Mouse (Mus musculus): ENCODE measurements at regions not wholly inside any gene's neighbourhood (a gene's known extent, or its start where the extent isn't known, plus 50 kb on each side); places are given as distances from the start of the nearest gene placed in this dataset.

DNA sequence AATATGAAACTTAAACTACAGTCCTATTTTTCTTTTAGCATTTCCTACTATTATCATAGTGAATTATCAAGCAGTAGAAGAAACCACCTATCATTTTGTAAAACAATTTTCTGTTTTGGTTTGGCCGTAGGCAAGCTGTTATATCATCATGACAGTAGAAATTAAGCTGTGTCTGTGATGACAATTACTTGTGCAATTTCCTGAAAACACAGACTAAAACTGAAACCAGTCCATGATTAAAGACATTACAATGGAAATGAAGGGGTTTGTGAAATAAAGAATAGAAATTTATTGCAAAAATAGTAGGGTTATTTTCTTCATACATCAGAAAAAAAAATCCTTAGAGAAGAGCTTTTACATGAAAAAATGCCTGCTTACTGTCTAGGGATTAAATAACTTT lies 210.8 kb upstream of the Sema3a start:
- no peak for DNase-seq (ENCODE audit: extremely low spot score in 1 of 2, low spot score in 2 of 2)
- intact Hi-C loops (cut with DNase I), result no loop called here

DNA sequence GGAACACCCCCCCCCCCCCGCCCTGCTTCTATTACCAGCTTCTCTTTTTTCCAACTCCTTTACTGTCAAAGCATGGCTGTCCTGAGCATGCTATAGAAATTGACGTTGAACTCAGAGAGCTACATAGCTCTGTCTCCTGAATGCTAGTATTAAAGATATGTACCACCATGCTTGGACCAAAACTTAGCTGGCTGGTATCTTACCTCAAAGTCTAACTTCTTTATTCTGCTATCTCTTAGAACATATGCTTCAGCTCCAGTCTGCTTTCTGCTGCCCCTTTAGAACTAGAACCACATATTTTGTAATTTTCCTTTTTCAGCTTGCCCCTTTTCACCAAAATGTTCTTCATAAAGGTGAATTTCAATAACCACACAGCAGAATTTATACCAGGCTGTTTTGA lies 205.9 kb upstream of the Sema3a start:
- DNase-seq (ENCODE audit: extremely low spot score in 1 of 2, low spot score in 2 of 2), result no peak

DNA sequence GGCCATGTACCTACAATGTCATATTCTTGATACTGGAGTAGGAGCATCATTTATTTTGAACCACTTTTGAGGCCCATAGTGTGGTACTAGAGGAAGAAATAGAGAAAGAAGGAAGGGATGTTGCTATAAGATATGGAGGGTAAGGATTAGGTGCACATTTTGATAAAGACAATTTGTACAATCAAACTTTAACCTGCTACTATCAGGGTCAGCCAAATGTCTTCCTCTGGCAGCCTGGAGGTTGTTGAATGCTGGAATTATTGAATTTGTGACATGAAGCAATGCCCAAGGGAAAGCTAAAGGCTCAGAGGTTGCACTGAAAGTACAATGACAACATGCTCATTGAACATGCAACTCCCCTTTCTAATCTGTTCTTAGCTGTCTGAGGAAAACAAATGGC lies 202.3 kb upstream of the Sema3a start:
- intact Hi-C loops (cut with DNase I), result no loop called here
- DNase-seq (ENCODE audit: extremely low spot score in 1 of 2, low spot score in 2 of 2), result no peak

More for the DNA sequence above, 205.9 kb upstream of the Sema3a start:
- intact Hi-C loops (cut with DNase I), result no loop called here

DNA sequence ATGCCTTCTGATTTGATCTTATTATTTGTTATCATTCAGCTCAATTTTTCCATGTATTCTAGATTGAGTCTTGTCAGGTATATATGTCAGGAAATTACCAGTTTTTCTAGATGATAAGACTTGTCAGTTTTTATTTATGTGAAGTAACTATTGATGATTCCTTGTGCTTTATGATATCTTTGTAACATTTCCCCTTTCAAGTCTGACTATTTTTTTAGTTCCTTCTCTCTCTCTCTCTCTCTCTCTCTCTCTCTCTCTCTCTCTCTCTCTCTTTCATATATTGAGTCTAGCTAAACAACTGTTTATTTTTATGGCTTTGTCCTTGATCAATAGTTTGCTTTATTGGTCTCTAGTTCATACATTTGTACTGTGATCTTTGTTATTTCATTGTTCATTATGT lies 199.7 kb upstream of the Sema3a start:
- intact Hi-C loops (cut with DNase I), result no loop called here
- DNase-seq (ENCODE audit: extremely low spot score in 1 of 2, low spot score in 2 of 2), result no peak

DNA sequence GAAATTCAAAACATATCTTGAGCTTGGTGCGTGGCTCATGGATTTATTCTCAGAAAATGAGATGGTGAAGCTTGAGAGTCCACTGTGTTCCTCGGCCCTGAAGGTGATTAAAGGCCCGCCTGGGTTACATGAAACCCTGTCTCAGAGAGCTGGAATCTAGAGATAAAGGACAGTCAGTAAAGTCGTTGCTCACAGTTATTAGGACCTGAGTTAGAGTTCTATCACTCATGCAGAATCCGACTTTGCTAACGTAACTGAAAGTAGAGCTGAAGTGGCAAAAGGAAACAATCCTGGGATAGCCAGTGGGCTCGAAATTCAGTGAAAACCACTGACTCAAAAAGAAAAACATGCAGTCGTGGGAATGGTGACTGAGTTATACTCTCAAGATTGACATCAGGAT lies 198.9 kb upstream of the Sema3a start:
- intact Hi-C loops (cut with DNase I), result no loop called here
- no peak for DNase-seq (ENCODE audit: extremely low spot score in 1 of 2, low spot score in 2 of 2)

DNA sequence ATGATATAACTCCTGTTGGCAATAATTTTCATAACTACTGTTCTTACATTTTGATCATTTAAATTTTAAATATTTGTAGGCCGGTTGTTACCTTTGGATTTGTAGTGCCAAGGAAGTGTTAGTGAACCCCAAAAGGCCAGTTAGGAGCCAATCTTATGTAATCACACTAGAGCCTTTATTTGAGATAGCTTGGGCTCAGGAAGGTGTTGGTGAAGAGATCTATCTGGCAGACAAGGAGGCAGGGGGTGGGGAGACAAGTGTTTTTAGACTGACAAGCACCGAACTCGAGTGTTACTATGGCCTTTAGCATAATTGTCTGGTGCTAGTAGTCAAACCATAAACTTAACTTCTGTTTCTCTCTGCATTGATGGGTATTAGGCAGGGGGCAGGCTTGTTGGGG lies 198.0 kb upstream of the Sema3a start:
- intact Hi-C loops (cut with DNase I), result no loop called here
- DNase-seq (ENCODE audit: extremely low spot score in 1 of 2, low spot score in 2 of 2), result no peak

DNA sequence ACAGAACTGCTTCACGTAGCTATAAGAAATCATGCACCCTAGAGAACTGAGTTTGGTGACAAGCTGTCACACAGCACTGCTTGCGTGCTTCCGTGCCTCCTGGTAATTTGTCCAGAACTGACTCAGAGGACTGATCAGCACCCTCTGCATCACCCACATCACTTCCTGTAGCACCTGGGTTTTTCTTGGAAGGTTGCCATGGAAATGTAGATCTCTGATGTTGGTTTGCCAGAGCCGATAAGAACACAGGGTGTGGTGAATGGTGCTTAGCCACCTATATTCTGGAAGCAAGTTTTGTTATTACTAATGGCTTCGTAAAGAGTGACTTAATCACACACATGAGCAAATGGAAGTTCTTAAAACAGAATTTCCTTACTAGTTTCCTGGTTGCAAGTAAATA lies 188.2 kb upstream of the Sema3a start:
- no peak for DNase-seq (ENCODE audit: extremely low spot score in 1 of 2, low spot score in 2 of 2)
- intact Hi-C loops (cut with DNase I), result no loop called here

DNA sequence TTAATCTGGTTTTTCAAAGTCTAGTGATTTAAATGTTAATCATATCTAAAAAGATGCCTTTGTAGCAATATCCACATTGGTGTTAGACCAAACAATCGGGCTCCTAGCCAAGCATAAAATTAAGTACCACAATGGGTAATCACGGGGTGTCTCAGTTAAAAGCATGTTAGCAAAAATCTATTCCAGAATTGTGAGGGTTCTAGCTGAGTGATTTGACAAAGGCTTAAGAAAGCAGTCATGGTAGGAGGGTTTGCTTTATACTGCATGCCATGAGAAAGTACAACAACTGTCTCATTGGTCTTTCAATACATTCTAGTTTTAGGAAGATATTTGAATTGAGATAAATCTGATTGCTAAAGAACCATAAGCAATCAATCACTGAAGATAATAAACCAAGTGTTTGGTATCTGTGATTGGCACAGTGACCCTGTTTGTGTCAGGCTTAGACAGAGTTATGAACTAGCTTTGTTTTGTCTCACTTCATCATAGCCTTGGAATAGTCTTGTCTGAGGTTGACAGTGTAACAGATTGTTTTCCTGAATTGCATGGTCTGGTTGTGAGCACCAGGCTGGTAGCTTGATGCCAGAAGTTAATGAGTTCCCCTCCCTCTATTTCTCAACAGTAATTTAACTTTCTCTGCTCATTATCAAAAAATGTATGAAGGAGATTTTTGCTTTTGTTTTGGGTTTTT lies 186.9 kb upstream of the Sema3a start:
- intact Hi-C loops (cut with DNase I), result no loop called here

DNA sequence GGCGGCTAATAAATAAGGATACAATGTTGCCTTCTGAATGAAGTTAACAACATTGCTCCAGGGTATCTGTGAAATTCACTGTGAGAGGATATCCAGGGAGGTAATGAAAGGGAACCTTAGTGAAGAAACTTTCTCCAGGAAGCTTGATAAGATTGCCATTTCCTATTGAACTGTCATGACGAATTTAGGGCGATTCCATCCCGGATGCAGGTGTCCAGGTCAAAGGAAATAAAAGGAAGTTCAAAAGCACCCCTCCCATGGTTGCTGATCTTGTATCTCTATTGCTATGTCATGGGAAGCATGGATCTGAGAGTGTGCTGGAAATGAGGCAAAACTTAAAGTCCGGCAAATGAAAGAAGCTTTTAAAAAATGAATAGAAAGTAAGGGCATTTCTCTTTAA lies 180.7 kb upstream of the Sema3a start:
- intact Hi-C loops (cut with DNase I), result no loop called here
- no peak for DNase-seq (ENCODE audit: extremely low spot score in 1 of 2, low spot score in 2 of 2)

More for the DNA sequence above, 186.9 kb upstream of the Sema3a start:
- no peak for DNase-seq (ENCODE audit: extremely low spot score in 1 of 2, low spot score in 2 of 2)

DNA sequence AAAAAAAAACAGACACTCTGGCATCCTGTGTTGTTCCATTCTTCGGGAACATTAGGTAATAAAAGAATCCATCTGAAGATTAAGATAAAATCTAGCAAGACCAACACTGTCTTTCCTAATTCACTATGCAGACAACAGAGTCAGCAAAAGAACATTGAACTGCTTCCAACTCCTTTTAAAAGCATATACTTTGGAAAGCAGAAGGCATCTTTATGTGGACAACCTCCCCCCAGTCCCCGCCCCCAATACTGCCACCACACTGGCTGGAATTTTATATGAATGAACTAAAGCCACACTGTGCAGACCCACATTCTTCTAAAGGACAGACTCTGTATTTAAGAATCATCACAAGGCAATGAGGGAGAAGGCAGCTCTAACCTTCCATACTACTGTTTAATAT lies 176.7 kb upstream of the Sema3a start:
- no peak for DNase-seq (ENCODE audit: extremely low spot score in 1 of 2, low spot score in 2 of 2)
- intact Hi-C loops (cut with DNase I), result no loop called here

DNA sequence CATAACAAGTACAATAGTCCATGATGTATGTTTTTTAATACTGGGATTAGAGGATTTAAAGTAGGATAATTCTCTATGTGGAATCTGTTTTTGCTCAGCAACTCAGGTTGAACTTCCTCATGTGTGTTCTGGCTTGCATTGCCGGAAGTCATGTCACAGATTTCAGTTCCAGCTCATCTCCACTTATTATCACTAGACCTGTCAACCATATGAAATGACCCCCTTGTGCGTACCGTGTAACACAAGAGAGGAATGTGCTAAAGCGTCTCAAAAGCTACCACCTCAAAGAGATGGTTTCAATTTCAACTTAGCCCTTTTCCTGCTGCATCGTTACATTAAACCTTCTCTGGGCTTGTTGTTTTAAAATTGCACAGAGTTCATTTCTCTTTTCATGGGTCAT lies 154.2 kb upstream of the Sema3a start:
- intact Hi-C loops (cut with DNase I), result no loop called here
- no peak for DNase-seq (ENCODE audit: extremely low spot score in 1 of 2, low spot score in 2 of 2)

DNA sequence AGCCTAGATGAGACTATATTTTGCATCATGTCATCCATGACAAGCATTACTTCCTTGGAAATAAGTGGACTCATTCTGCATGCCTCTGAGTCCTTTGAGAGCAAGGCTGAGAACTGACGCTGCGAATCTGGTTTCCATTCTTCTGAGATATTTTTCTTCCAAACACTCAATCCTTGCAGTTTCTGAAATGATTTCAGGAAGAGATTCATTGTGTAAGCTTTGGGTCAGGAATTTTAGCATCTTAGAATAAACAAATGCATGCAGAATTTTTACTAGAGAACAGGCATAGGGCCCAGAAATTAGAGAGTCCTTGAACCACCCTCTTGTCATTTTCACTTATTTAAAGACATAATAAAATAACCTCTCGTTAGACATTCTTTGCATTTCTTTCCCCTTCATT lies 151.5 kb upstream of the Sema3a start:
- no peak for DNase-seq (ENCODE audit: extremely low spot score in 1 of 2, low spot score in 2 of 2)
- intact Hi-C loops (cut with DNase I), result no loop called here

DNA sequence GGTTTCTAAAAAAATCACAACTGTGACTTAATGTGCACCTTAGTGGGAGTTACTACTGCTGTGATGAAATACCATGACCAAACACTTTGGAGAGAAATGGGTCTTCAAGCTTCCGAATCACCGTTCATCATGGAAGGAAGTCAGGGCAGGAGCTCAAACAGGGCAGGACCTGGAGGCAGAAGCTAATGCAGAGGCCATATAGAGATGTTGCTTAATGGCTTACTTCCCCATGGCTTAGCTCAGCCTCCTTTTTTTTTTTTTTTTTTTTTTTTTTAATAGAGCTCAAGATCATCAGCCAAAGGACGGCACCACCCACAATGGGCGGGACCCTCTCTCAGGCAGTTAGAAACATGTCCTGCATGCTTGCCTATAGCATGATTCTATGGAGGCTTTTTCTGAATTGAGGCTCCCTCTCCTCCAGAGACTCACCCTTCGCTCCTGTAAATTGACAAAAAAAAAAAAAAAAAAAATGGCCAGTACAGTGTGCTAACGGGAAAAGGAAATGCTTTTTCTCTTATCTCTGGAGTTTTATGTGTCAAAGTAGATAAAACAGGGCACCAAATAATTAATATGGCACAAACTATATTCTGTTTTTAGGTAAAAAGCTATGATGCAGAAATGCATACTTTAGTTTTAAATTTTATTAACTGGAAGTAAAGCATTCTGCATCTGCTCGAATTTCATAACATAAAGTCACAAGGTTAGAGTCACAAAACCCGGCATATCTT lies 149.0 kb upstream of the Sema3a start:
- no peak for DNase-seq (ENCODE audit: extremely low spot score in 1 of 2, low spot score in 2 of 2)

DNA sequence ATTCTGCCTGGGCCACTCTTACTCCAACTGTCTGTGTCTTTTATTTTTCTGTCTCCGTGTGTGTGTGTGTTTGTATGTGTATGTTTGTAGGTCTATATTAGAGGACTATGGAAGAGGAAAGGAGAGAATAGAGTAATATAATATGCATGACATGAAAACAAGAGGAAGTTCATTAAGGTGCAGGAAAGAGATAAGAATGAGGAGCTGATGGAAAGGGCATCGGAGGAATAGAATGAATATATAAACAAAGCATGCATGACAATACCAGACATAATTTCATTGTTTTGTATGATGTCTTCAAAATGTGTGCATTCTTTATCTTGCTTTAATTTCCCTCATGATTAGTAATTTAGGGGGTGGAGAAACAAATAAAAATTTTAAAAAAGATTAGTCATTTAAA lies 147.3 kb upstream of the Sema3a start:
- DNase-seq (ENCODE audit: extremely low spot score in 1 of 2, low spot score in 2 of 2), result no peak
- intact Hi-C loops (cut with DNase I), result no loop called here

More for the DNA sequence above, 149.0 kb upstream of the Sema3a start:
- intact Hi-C loops (cut with DNase I), result no loop called here

DNA sequence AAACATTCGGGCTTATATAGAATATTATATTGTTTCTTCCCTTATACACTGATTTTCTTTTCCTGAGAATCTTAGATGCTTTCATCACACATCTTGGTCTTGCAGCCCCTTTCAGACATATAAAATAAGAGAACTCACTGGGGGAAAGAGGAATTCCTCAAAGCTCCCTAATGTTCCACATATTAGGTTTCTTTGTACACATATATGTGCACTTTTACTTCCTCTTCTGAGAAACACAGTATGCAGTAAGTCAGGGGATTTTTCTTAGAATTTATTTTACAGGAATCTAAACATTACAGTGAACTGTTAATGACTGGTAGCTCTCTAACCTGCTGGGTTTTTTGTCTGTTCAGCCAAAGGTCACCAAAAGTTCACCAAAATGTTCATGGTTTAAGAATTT lies 131.4 kb upstream of the Sema3a start:
- intact Hi-C loops (cut with DNase I), result no loop called here
- no peak for DNase-seq (ENCODE audit: extremely low spot score in 1 of 2, low spot score in 2 of 2)

DNA sequence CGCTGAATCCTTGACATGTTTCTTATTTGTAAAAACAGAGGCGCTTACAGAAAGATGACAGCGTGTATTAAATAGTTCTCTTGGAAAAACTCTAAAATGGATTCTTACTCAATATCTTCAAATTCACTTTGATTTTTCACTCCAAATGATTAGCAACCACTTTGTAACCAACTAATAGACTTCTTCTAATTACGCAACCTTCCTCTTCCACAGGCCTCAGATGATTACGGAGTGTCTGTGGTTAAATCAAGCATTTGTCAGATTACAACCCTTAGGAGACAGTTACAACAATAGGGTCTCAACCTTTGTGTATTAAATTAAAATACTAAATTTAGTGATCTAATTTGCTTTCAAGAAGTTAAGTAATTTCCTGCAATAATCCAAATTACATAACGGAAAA lies 127.8 kb upstream of the Sema3a start:
- intact Hi-C loops (cut with DNase I), result no loop called here
- DNase-seq (ENCODE audit: extremely low spot score in 1 of 2, low spot score in 2 of 2), result no peak

DNA sequence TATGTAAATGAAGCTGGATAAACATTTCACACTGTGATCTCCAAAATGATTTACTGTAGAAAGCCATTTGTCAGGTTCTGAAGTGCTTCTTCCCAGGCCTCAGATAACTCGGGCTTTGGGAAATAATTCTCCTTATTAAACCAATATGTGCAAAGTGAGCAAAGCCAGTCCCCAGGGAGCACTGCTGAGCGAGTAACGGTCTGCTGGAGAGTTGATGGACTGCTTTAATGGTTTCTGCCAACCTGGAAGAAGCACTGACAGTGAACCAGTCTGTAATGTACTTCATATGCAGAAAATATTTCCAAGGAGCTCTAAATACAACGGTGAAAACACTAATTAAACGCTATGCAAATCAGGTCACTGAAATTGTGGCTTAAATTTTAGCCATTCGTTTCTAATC lies 118.1 kb upstream of the Sema3a start:
- DNase-seq (ENCODE audit: extremely low spot score in 1 of 2, low spot score in 2 of 2), result no peak
- intact Hi-C loops (cut with DNase I), result no loop called here

DNA sequence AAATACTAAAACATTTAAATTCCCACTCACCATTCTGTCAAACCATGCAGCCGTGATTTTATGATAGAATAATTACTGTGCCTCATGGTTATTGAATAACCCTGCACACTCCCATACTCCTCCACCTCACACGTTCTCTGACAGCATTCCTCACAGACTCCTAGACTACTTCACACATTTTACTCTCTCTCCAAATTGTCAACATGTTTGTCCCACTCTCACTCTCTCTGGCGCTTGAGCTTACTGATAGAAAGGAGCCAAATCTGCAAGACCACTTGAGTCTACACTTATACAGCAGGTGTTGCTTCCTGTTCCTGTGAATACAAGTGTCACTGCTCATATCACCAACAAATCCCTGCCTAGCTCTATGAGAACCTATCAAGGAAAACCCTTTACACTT lies 102.9 kb upstream of the Sema3a start:
- no peak for DNase-seq (ENCODE audit: extremely low spot score in 1 of 2, low spot score in 2 of 2)
- intact Hi-C loops (cut with DNase I), result no loop called here

DNA sequence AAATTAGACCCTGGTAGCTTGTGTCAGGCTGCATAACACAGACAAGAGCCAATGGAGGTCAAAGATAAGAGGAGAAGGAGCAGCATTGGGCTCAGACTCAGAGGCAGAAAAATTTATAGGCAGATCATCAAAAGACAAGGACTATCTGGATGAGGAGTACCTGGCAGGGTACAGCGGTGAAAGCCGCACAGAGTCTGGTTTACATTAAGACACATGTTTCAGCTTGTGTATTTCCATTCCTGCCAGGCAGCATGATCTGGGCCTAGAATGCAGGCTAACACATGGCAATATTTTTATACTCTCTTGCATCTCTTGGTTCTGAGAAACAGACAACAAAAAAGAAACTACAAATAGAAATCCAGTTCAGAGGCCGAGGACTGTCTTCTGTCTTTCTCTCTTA lies 91.9 kb upstream of the Sema3a start:
- DNase-seq (ENCODE audit: extremely low spot score in 1 of 2, low spot score in 2 of 2), result no peak
- intact Hi-C loops (cut with DNase I), result no loop called here

DNA sequence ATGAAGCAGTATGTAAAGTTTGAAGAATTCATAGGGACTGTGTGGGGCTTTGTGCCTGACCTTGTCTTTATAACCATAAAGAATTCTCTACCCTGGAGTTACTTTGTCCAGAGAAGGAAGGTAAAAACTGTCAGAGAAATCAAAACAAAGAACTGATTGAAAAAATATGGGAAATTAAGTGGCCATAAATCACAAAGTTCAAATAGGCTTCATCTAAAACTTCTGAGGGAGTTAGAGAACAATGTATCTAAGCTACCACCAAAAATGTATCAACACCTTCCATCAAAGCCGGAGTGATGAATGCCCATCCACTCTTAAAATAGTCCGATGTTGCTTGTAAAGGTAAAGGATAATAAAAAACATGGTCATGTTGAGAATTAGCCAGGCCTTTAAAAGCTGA lies 89.1 kb upstream of the Sema3a start:
- intact Hi-C loops (cut with DNase I), result no loop called here
- no peak for DNase-seq (ENCODE audit: extremely low spot score in 1 of 2, low spot score in 2 of 2)

DNA sequence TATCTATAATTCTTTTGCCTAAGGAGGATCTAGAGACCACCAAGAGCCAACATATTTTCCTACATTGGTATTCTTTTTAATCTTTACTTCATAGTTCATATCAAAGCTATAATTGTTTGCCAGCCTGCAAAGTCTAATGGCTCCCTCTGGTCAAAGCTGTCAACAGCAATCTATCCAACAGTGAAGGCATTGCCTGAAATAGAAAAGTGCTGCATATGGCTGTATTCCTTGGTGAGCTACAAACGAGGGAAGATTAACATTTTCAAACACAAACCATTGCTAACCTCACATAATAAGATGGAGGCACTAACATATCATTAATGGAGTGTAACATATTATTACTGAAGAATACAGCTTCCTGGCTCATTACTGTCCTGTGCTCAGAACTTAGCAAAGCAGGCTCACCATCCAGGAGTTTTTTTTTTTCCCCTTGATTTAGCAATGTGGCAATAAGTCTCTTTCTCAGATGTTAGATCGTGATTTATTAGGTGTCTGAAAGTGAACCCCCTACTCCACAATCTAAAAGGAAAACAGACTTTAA lies 66.3 kb upstream of the Sema3a start:
- intact Hi-C loops (cut with DNase I), result no loop called here
- no peak for DNase-seq (ENCODE audit: extremely low spot score in 1 of 2, low spot score in 2 of 2)

Measured in left cerebral cortex, postnatal 10 days (tissue).